Mouse (Mus musculus) macrophage (primary cell): Measurements from ENCODE around the gene Vil1. TPM values are rescaled to one million over a fixed set of nuclear protein-coding genes. Genes with fewer than 3 reads are reported as not detected.

Experiments used
- H3K27ac ChIP-seq: fragments of 350-480 bp; formaldehyde crosslinking; 2 replicates; pipeline ENCODE4 v1.9.0; 2021
- H3K36me3 ChIP-seq: fragments of 350-480 bp; formaldehyde crosslinking; 2 replicates; pipeline ENCODE4 v1.9.0; 2021; ENCODE audit errors: inconsistent target
- H3K4me3 ChIP-seq: fragments of 350-480 bp; formaldehyde crosslinking; 2 replicates; pipeline ENCODE4 v1.9.0; 2021; ENCODE audit errors: inconsistent target
- H3K79me2 ChIP-seq: fragments of 350-480 bp; formaldehyde crosslinking; 2 replicates; pipeline ENCODE4 v1.9.0; 2021; ENCODE audit errors: inconsistent target
- WGBS: methylation state at CpG from one replicate; pipeline ENCODE4 v1.1.7; 2026; ENCODE audit warnings: inconsistent platforms; ENCODE audit not compliant: missing documents; 5-methylcytosine and 5-hydroxymethylcytosine counted together
- polyA plus RNA-seq: library from polyadenylated mRNA; stranded (reverse); fragments of 250-400 nt; gene quantifications from 3 replicates; pipeline ENCODE4 v1.2.4, GENCODE M21; 2018; ENCODE audit warnings: inconsistent platforms

The Vil1 gene
- polyA plus RNA-seq, 1 experiment from 2014 or later = 0.04 TPM

DNA sequence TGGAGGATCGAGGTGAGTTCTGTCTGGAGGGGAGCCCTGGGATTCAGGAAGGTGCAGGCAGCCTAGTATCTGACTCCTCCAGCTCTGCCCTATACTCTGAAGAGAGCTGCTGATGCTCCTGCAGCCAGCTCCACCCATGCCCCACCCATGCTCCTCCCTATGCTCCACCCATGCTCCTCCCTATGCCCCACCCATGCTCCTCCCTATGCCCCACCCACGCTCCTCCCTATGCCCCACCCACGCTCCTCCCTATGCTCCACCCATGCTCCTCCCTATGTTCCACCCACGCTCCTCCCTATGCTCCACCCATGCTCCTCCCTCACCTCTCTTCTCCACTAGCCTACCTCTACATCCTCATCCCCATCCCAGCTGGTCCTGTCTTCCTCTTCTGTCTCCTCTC lies 6.0 kb downstream of the Vil1 start:
- Histone ChIP-seq H3K27ac (no peak overlapping the region), H3K79me2 (no peaks in the 10 kb centered on the region), H3K4me3 (no peak overlapping the region), H3K36me3 (no peaks in the 10 kb centered on the region)
- 61% methylated on average over 3 of the region's 4 CpGs for WGBS

- no peak overlapping the region for H3K27ac ChIP-seq
- no peak overlapping the region for H3K4me3 ChIP-seq
- no peaks in the 10 kb centered on the region for H3K36me3 ChIP-seq
- 88% methylated on average over 17 of the region's 17 CpGs for WGBS
- no peaks in the 10 kb centered on the region for H3K79me2 ChIP-seq
Measured at GRCm38 (mm10) chr1:74418747-74419439, 9.7 kb downstream of the Vil1 start.

DNA sequence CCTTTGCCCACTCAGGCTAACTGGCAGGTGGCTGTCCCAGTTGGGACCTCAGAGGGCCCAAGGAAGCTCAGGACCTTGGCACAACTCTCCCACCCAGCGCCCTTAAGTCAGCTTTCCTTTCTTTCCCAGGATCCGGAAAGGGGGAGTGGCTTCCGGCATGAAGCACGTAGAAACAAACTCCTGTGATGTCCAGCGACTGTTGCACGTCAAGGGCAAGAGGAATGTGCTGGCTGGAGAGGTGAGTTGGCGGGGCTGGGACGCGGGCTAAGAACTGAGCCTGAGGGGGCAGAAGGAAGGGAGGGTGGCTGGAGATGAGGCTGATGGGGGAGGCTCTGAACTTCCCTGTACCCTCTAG lies 10.2 kb downstream of the Vil1 start:
- Histone ChIP-seq H3K79me2 (no peaks in the 10 kb centered on the region), H3K27ac (no peak overlapping the region), H3K4me3 (no peak overlapping the region), H3K36me3 (no peaks in the 10 kb centered on the region)
- WGBS = 87% methylated on average over 9 of the region's 9 CpGs

DNA sequence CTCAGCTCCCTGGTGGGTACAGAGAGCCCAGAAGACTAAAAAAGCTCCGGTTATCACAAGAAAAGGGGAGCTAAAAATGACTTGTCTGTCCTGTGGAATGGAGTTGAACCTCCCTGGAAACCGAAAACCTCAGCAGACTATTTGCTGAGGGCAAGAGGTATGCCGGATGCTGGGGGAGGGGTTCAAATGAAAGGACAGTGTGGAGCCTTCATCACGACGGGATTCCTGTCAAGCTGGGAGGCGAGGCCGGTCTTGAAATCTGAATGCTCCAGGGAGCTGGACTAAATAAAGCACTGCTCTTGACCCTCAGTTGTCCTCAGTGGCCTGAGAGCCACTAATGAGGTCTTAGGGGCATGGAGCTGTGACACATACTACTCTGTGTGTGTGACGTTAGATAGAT lies 14.0 kb downstream of the Vil1 start:
- H3K27ac ChIP-seq = no peak overlapping the region
- WGBS = 95% methylated on average over 8 of the region's 8 CpGs
- no peak overlapping the region for H3K4me3 ChIP-seq
- H3K36me3 ChIP-seq = no peaks in the 10 kb centered on the region
- H3K79me2 ChIP-seq = no peaks in the 10 kb centered on the region

- WGBS = 18% methylated on average over 7 of the region's 7 CpGs
Measured at GRCm38 (mm10) chr1:74425845-74426244, 16.7 kb downstream of the Vil1 start.

DNA sequence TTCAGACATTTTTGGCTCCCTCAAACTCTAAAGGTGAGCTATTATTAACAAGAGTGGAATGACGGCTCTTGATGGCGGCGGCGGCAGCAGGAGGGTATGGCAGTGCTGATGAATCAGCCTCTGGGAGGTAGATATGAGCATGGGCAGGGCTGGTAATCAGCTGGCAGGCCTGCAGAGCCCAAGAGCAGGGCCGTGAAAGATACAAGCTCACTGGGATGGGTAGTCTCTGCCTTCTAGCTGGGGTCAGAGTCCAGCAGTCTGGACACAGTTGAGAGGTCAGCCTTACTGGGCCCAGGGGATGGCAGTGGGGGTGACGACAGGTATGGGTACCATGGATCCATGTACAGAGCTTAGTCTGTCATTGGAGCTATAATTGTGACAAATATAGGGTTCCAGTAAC lies 24.0 kb downstream of the Vil1 start:
- H3K36me3 ChIP-seq = no peaks in the 10 kb centered on the region
- WGBS = 96% methylated on average over 6 of the region's 6 CpGs
- no peak overlapping the region for H3K4me3 ChIP-seq
- H3K79me2 ChIP-seq = no peaks in the 10 kb centered on the region
- H3K27ac ChIP-seq = no peak overlapping the region

More at GRCm38 (mm10) chr1:74425845-74426244, 16.7 kb downstream of the Vil1 start:
- Histone ChIP-seq H3K27ac (peak overlapping the region; percentile 17; the same call in 1 of the 2 replicates), H3K79me2 (no peaks in the 10 kb centered on the region), H3K36me3 (no peaks in the 10 kb centered on the region), H3K4me3 (no peak overlapping the region)

DNA sequence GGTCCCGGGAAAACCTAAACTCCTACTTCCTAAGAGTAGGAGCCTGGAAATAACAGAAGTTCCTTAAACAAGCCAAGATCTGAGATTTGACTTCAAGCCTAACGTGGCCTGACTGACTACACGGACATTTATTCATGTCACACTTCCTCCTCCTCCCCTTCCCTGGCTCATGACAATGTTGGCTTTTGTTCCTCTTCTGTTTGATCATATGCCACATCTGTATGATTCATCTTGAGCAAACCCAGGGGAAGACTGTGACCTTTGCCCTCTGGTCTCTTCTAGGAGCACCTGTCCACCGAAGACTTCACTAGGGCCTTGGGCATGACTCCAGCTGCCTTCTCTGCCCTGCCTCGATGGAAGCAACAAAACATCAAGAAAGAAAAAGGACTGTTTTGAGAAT lies 25.4 kb downstream of the Vil1 start:
- no peaks in the 10 kb centered on the region; the same call in 1 of the 2 replicates for H3K36me3 ChIP-seq
- no peak overlapping the region for H3K4me3 ChIP-seq
- H3K79me2 ChIP-seq = no peaks in the 10 kb centered on the region
- H3K27ac ChIP-seq = peak overlapping the region; percentile 82
- WGBS = 39% methylated on average over 5 of the region's 5 CpGs

GRCm38 (mm10) chr1:74435563-74435962 lies 26.4 kb downstream of the Vil1 start:
- H3K27ac ChIP-seq = peak overlapping the region; percentile 82
- 36% methylated on average over 5 of the region's 6 CpGs for WGBS

DNA sequence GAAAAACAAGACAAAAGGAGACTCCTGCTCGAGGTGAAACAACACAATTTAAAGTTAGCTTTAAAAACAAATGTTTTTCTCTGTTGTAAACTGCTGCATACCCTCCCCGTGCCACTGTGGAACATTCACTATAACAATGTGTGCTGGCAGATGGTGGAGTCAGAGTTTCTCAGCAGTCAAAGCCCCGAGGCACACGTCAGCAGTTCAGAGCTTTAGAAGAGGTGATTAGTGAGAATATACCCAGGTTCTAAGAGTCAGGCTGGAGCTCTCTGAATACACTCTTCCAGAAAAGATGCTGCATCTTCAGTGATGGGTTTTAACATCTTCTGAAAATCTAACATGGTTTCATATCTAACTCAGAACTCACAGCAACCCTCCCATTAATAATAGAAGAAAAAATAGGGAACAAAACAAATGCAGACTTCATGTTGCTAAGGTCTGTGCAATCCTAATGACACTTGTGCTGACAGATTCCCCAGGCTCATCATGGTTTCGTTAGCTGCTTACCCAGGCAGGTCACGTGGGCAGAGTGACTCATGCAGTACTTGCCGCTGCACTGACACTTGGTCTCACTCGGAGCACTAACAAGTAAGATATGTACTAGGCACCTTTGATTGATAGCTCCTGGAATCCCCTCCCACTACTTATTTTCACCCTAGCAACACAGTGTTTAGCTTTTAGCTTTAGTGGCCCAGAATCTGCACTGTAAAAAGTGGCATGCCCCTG lies 28.7 kb downstream of the Vil1 start:
- 48% methylated on average over 8 of the region's 8 CpGs for WGBS
- H3K27ac ChIP-seq = peak overlapping the region; percentile 80
- no peaks in the 10 kb centered on the region; the same call in 1 of the 2 replicates for H3K36me3 ChIP-seq
- no peaks in the 10 kb centered on the region for H3K79me2 ChIP-seq
- H3K4me3 ChIP-seq = no peak overlapping the region

More at GRCm38 (mm10) chr1:74435563-74435962, 26.4 kb downstream of the Vil1 start:
- H3K4me3 ChIP-seq = no peak overlapping the region
- H3K36me3 ChIP-seq = no peaks in the 10 kb centered on the region; the same call in 1 of the 2 replicates
- no peaks in the 10 kb centered on the region for H3K79me2 ChIP-seq

DNA sequence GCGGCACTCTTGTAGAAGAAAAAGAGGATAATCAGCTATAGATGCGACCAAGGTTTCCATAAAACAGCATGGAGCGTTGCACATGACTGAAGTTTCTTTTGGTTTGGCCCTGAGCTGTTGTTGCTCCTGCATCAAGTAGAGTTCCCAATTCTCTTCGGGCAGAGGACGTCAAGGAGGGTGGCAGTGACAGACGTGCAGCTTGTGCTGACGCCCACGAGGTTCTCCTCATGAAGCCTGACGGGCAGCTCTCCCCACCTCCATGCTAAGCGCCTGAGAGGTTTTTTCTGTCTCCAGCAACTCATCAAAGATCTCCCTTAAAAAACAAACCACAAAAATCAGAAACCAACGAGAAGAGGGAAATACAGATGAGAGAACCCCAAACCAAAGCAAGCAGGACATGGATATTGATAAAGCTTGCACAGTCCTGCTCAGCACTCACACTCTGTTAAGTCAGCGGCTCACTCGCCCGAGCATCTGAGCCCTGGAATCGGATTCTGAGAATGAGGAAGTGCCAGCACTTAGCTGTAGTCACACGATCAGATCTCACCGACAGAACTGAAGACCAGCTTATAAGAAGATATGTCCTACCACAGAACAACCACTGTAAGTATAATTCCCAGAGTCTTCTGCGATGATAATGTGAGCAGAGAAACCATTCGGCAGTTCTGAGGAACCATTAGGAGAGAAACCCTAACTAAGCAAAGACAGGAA lies 30.1 kb downstream of the Vil1 start:
- no peaks in the 10 kb centered on the region for H3K79me2 ChIP-seq
- WGBS = 79% methylated on average over 19 of the region's 19 CpGs
- peak overlapping the region; percentile 80 for H3K27ac ChIP-seq
- no peaks in the 10 kb centered on the region; the same call in 1 of the 2 replicates for H3K36me3 ChIP-seq
- no peak overlapping the region for H3K4me3 ChIP-seq

DNA sequence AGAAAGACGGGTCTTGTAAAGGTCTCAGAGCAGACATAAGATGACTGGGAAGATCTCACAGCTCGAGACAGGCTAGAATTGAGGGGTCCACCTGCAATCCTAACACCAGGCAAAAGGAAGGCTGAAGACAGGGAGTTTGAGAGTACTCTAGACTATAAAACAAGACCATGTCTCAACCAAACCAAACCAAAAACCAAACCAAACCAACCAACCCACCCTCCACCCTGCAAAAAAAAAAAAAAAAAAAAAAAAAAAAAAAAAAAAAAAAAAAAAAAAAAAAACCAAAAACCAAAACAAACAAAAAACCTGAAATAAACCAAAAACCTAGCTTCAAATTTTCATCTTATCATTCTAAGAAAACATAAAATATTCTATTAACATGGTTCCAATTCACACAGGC lies 35.4 kb downstream of the Vil1 start:
- 86% methylated on average over 2 of the region's 2 CpGs for WGBS
- H3K36me3 ChIP-seq = peaks cover 14% of the 10 kb centered on the region; the same call in 1 of the 2 replicates
- H3K4me3 ChIP-seq = no peak overlapping the region
- no peaks in the 10 kb centered on the region for H3K79me2 ChIP-seq
- H3K27ac ChIP-seq = no peak overlapping the region

GRCm38 (mm10) chr1:74452611-74453045 lies 43.5 kb downstream of the Vil1 start:
- Histone ChIP-seq H3K79me2 (no peaks in the 10 kb centered on the region), H3K27ac (no peak overlapping the region), H3K36me3 (peaks cover 31% of the 10 kb centered on the region), H3K4me3 (no peak overlapping the region)
- 79% methylated on average over 4 of the region's 4 CpGs for WGBS

GRCm38 (mm10) chr1:74460273-74460672 lies 51.1 kb downstream of the Vil1 start:
- no peak overlapping the region for H3K4me3 ChIP-seq
- H3K79me2 ChIP-seq = no peaks in the 10 kb centered on the region
- WGBS = 95% methylated on average over 2 of the region's 2 CpGs
- no peak overlapping the region for H3K27ac ChIP-seq
- H3K36me3 ChIP-seq = peaks cover 23% of the 10 kb centered on the region; the same call in 1 of the 2 replicates
